9 mouse cellular contexts compared by ENCODE assay signal in genomic region chr14:20844671-20845576, GRCm38 (mm10). TPM values are rescaled to one million over a fixed set of nuclear protein-coding genes. Genes with fewer than 3 reads are reported as not detected.
A peak's percentile ranks its signal among the peaks of the same experiment; 100 is the strongest.
DNase-seq lines count a peak whose midpoint lies in the region; ATAC-seq and TF ChIP-seq lines count a peak whose summit lies in the region.
"Had no signal": no experiment of that assay in that cellular context is flagged by ENCODE, and none has a peak within 500 bp of the region (broad histone marks: within the 10 kb centered on the region; RNA-seq: fewer than 3 reads in every experiment).

No protein-coding gene starts in this region.

- no peak for TF ChIP-seq CTCF in CH12.LX (conservative IDR thresholded peaks at IDR 0.05 in 1 of 2, IDR thresholded peaks at IDR 0.05 in 1 of 2; ENCODE audit: low read depth in 2 of 2, low read length in 2 of 2)

- dilution Hi-C loops in CH12.LX (cut with MboI; ENCODE audit: extremely low pct_ligation_motif_present, extremely low pct_unique_long_range_greater_than_20kb, low sequenced_read_pairs): no loop called here

- no peaks in the 10 kb centered on the region for H3K79me2 ChIP-seq in CH12.LX (replicated peaks; ENCODE audit: control insufficient read depth, extremely low read depth, insufficient read depth, poor library complexity, severe bottlenecking)

- H3K4me1 ChIP-seq in heart, embryonic 10.5 days: peaks cover 6% of the 10 kb centered on the region
- H3K4me1 ChIP-seq in heart, embryonic 11.5 days (ENCODE audit: control insufficient read depth, insufficient read depth, low read length): no peaks in the 10 kb centered on the region
- peaks cover 10 to 69% of the 10 kb centered on the region in 2 experiments; a peak in 3 of 4 replicates for H3K4me1 ChIP-seq in CH12.LX (ENCODE audit: control insufficient read depth in 1 of 2, insufficient read depth in 2 of 2)
- H3K4me1 ChIP-seq in embryonic facial prominence, embryonic 15.5 days: peaks cover 10% of the 10 kb centered on the region; the same call in 1 of the 2 replicates
- peaks cover 8% of the 10 kb centered on the region; the same call in 1 of the 2 replicates for H3K4me1 ChIP-seq in liver, embryonic 15.5 days (replicated peaks)
- no peaks in the 10 kb centered on the region for H3K4me1 ChIP-seq in midbrain, embryonic 13.5 days (replicated peaks)

- ATAC-seq in heart, embryonic 11.5 days (replicated peaks; ENCODE audit: insufficient number of reproducible peaks, low FRiP score, low TSS enrichment): no peak
- ATAC-seq in embryonic facial prominence, embryonic 15.5 days (ENCODE audit: insufficient number of reproducible peaks, low FRiP score, low TSS enrichment, low read depth): no peak
- no peak for ATAC-seq in liver, embryonic 15.5 days (ENCODE audit: insufficient read depth)
- ATAC-seq in midbrain, embryonic 13.5 days: no peak
- ATAC-seq: forebrain, embryonic 14.5 days had no signal

- no peak overlapping the region for H3K4me3 ChIP-seq in heart, embryonic 10.5 days
- H3K4me3 ChIP-seq in heart, embryonic 11.5 days (ENCODE audit: low read depth, low read length): no peak overlapping the region
- peak overlapping the region in 1 of 3 experiments; percentile 44 for H3K4me3 ChIP-seq in CH12.LX (replicated peaks in 1 of 3; ENCODE audit: low read depth in 2 of 3, low read length in 2 of 3, poor library complexity in 1 of 3)
- no peak overlapping the region for H3K4me3 ChIP-seq in embryonic facial prominence, embryonic 15.5 days (replicated peaks)
- H3K4me3 ChIP-seq in liver, embryonic 15.5 days (replicated peaks): no peak overlapping the region
- H3K4me3 ChIP-seq in midbrain, embryonic 13.5 days (replicated peaks): no peak overlapping the region

- TF ChIP-seq POLR2A in CH12.LX (IDR thresholded peaks at IDR 0.05; ENCODE audit: low read depth, low read length): no peak

- in situ Hi-C loops in CH12.LX (cut with MboI; ENCODE audit: low pct_ligation_motif_present, low pct_unique_long_range_greater_than_20kb, low sequenced_read_pairs): no loop called here

- 87% methylated on average over 10 of the region's 10 CpGs for WGBS in heart, embryonic 10.5 days
- 82% methylated on average over 10 of the region's 10 CpGs for WGBS in heart, embryonic 11.5 days (ENCODE audit: insufficient replicate concordance)
- whole genome bisulfite sequencing in embryonic facial prominence, embryonic 15.5 days: 75% methylated on average over 10 of the region's 10 CpGs
- WGBS in liver, embryonic 15.5 days (ENCODE audit: insufficient replicate concordance): 66% methylated on average over 10 of the region's 10 CpGs
- 87% methylated on average over 10 of the region's 10 CpGs for WGBS in midbrain, embryonic 13.5 days

- 0 out of 2 replicates have a peak overlapping the region, but pooled peaks have one; percentile 9 for H3K27ac ChIP-seq in heart, embryonic 10.5 days
- H3K27ac ChIP-seq in heart, embryonic 11.5 days (ENCODE audit: low read depth, low read length): no peak overlapping the region
- H3K27ac ChIP-seq in CH12.LX (ENCODE audit: insufficient read depth, low read depth): peak overlapping the region; percentile 78
- H3K27ac ChIP-seq in embryonic facial prominence, embryonic 15.5 days (replicated peaks): peak overlapping the region; percentile 70
- H3K27ac ChIP-seq in liver, embryonic 15.5 days (replicated peaks): peak overlapping the region; percentile 69
- no peak overlapping the region for H3K27ac ChIP-seq in midbrain, embryonic 13.5 days

- TF ChIP-seq EP300 in CH12.LX (IDR thresholded peaks at IDR 0.05; ENCODE audit: low read length): peak; percentile 69

- no peaks in the 10 kb centered on the region for H3K27me3 ChIP-seq in heart, embryonic 10.5 days (ENCODE audit: insufficient read depth, poor library complexity, severe bottlenecking)
- H3K27me3 ChIP-seq in heart, embryonic 11.5 days (ENCODE audit: control insufficient read depth, insufficient read depth, low read length): no peaks in the 10 kb centered on the region
- no peaks in the 10 kb centered on the region for H3K27me3 ChIP-seq in CH12.LX (replicated peaks)
- no peaks in the 10 kb centered on the region for H3K27me3 ChIP-seq in embryonic facial prominence, embryonic 15.5 days
- H3K27me3 ChIP-seq in liver, embryonic 15.5 days: peaks cover 10% of the 10 kb centered on the region; the same call in 1 of the 2 replicates
- no peaks in the 10 kb centered on the region for H3K27me3 ChIP-seq in midbrain, embryonic 13.5 days

- no peaks in the 10 kb centered on the region for H3K9me3 ChIP-seq in heart, embryonic 10.5 days
- no peaks in the 10 kb centered on the region for H3K9me3 ChIP-seq in heart, embryonic 11.5 days (replicated peaks; ENCODE audit: control insufficient read depth, low read length)
- no peaks in the 10 kb centered on the region for H3K9me3 ChIP-seq in CH12.LX (replicated peaks; ENCODE audit: low read length)
- H3K9me3 ChIP-seq in embryonic facial prominence, embryonic 15.5 days (replicated peaks): no peaks in the 10 kb centered on the region
- H3K9me3 ChIP-seq in liver, embryonic 15.5 days (replicated peaks): no peaks in the 10 kb centered on the region
- no peaks in the 10 kb centered on the region for H3K9me3 ChIP-seq in midbrain, embryonic 13.5 days

- peak; percentile 43 for DNase-seq in heart, embryonic 10.5 days (ENCODE audit: low spot score)
- peak; percentile 87 for DNase-seq in CH12.LX (ENCODE audit: extremely low read depth)
- DNase-seq in T-cell, adult 2 months (ENCODE audit: low spot score): no peak
- no peak for DNase-seq in layer of hippocampus, adult 18-20 months (ENCODE audit: low spot score in 2 of 2)

- no peak overlapping the region for H3K9ac ChIP-seq in heart, embryonic 11.5 days (ENCODE audit: low read depth, low read length)
- peak overlapping the region; percentile 58 for H3K9ac ChIP-seq in CH12.LX (ENCODE audit: insufficient read depth, low read depth)
- H3K9ac ChIP-seq in embryonic facial prominence, embryonic 15.5 days: no peak overlapping the region
- no peak overlapping the region for H3K9ac ChIP-seq in liver, embryonic 15.5 days
- no peak overlapping the region for H3K9ac ChIP-seq in midbrain, embryonic 13.5 days (replicated peaks)

- no peak for TF ChIP-seq RAD21 in CH12.LX (IDR thresholded peaks at IDR 0.05; ENCODE audit: low read depth, low read length)

- no peak overlapping the region for H3K4me2 ChIP-seq in heart, embryonic 11.5 days
- peak overlapping the region; percentile 73 for H3K4me2 ChIP-seq in CH12.LX (ENCODE audit: insufficient read depth, low read depth, poor library complexity, severe bottlenecking)
- H3K4me2 ChIP-seq in embryonic facial prominence, embryonic 15.5 days (replicated peaks): no peak overlapping the region
- no peak overlapping the region for H3K4me2 ChIP-seq in liver, embryonic 15.5 days
- no peak overlapping the region for H3K4me2 ChIP-seq in midbrain, embryonic 13.5 days (replicated peaks)

- H3K36me3 ChIP-seq in heart, embryonic 10.5 days: no peaks in the 10 kb centered on the region
- H3K36me3 ChIP-seq in heart, embryonic 11.5 days (ENCODE audit: control insufficient read depth, insufficient read depth, low read length): no peaks in the 10 kb centered on the region
- no peaks in the 10 kb centered on the region for H3K36me3 ChIP-seq in CH12.LX (replicated peaks in 1 of 2; ENCODE audit: control insufficient read depth in 1 of 2, insufficient read depth in 1 of 2, low read length in 1 of 2)
- H3K36me3 ChIP-seq in embryonic facial prominence, embryonic 15.5 days: no peaks in the 10 kb centered on the region
- H3K36me3 ChIP-seq in liver, embryonic 15.5 days (replicated peaks): no peaks in the 10 kb centered on the region
- no peaks in the 10 kb centered on the region for H3K36me3 ChIP-seq in midbrain, embryonic 13.5 days

TF ChIP-seq in CH12.LX, 34 proteins besides CTCF, POLR2A, EP300 and RAD21 (continues in another document):
- peak; percentile 69; the same call in 1 of the 2 replicates for TF ChIP-seq MAX (IDR thresholded peaks at IDR 0.05; ENCODE audit: low read length)
- TF ChIP-seq ZC3H11A (IDR thresholded peaks at IDR 0.05; ENCODE audit: low read depth, low read length): no peak
- 0 out of 2 replicates have a peak, but pooled peaks have one; percentile 4 for TF ChIP-seq NELFE (IDR thresholded peaks at IDR 0.05; ENCODE audit: low read depth, low read length)
- TF ChIP-seq IRF4 (IDR thresholded peaks at IDR 0.05; ENCODE audit: low read depth, low read length): peak; percentile 23; the same call in 1 of the 2 replicates
- no peak; the same call in 1 of the 2 replicates for TF ChIP-seq MYC (IDR thresholded peaks at IDR 0.05; ENCODE audit: low read depth, low read length)
- peak; percentile 57; the same call in 1 of the 2 replicates for TF ChIP-seq TCF12 (IDR thresholded peaks at IDR 0.05; ENCODE audit: low read depth, low read length)
- TF ChIP-seq MEF2A (IDR thresholded peaks at IDR 0.05; ENCODE audit: borderline replicate concordance, low read depth, low read length): no peak
- TF ChIP-seq UBTF (IDR thresholded peaks at IDR 0.05; ENCODE audit: low read depth, low read length): no peak
- TF ChIP-seq MAZ (IDR thresholded peaks at IDR 0.05; ENCODE audit: low read depth, low read length): 0 out of 2 replicates have a peak, but pooled peaks have one; percentile 61
- no peak for TF ChIP-seq JUND (conservative IDR thresholded peaks at IDR 0.05; ENCODE audit: low read depth, low read length)

RNA-seq across cellular contexts. Expression of gene Plau, which starts 8.5 kb away (rescaled TPM):
- polyA plus RNA-seq in heart, embryonic 10.5 days (2016; fragmentation: Nextera tagmentation; extraction: Ambion mirVana): 0.23 and 0.30 TPM in 2 replicates
- polyA plus RNA-seq in heart, embryonic 11.5 days (2014; fragmentation: Nextera tagmentation; extraction: Ambion mirVana): 0.37 and 0.66 TPM in 2 replicates
- total RNA-seq in CH12.LX (2012; rRNA removed): 2.4 and 3.2 TPM in 2 replicates
- 1.4 and 1.8 TPM in 2 replicates for total RNA-seq in CH12.LX (2014; rRNA removed)
- 2.8 TPM in 2 replicates for polyA plus RNA-seq in CH12.LX (2012; ENCODE audit: insufficient read length, low read depth)
- 4.5 TPM in 2 replicates for polyA plus RNA-seq in embryonic facial prominence, embryonic 15.5 days (2015; fragmentation: Nextera tagmentation; extraction: Ambion mirVana)
- polyA plus RNA-seq in liver, embryonic 15.5 days (2015; fragmentation: Nextera tagmentation; extraction: Ambion mirVana): 0.54 and 0.76 TPM in 2 replicates
- total RNA-seq in layer of hippocampus, adult 18-20 months (2021): 1 to 10 TPM; 3.3 to 4.5 TPM
- 0.19 and 0.34 TPM in 2 replicates for polyA plus RNA-seq in midbrain, embryonic 13.5 days (2015; fragmentation: Nextera tagmentation; extraction: Ambion mirVana)

RNA-seq across cellular contexts. Expression of gene Camk2g, which starts 51.0 kb away (rescaled TPM):
- 60.6 and 65.3 TPM in 2 replicates for polyA plus RNA-seq in heart, embryonic 10.5 days (2016; fragmentation: Nextera tagmentation; extraction: Ambion mirVana)
- 61.8 and 65.6 TPM in 2 replicates for polyA plus RNA-seq in heart, embryonic 11.5 days (2014; fragmentation: Nextera tagmentation; extraction: Ambion mirVana)
- total RNA-seq in CH12.LX (2012; rRNA removed) (18.5 and 19.8 TPM in 2 replicates), CH12.LX (2014; rRNA removed) (15.7 and 17.1 TPM in 2 replicates)
- 33.1 and 34.7 TPM in 2 replicates for polyA plus RNA-seq in CH12.LX (2012; ENCODE audit: insufficient read length, low read depth)
- polyA plus RNA-seq in embryonic facial prominence, embryonic 15.5 days (2015; fragmentation: Nextera tagmentation; extraction: Ambion mirVana): 54.3 and 56.3 TPM in 2 replicates
- polyA plus RNA-seq in liver, embryonic 15.5 days (2015; fragmentation: Nextera tagmentation; extraction: Ambion mirVana): 5.6 and 5.7 TPM in 2 replicates
- total RNA-seq in layer of hippocampus, adult 18-20 months (2021): 100 to 1,000 TPM; 225 to 233 TPM
- polyA plus RNA-seq in midbrain, embryonic 13.5 days (2015; fragmentation: Nextera tagmentation; extraction: Ambion mirVana): 84.2 and 86.8 TPM in 2 replicates

Comparison
In these comparisons a context has a peak if more than half of its experiments do, and no peak if none do; other contexts are left out.
1. H3K27ac ChIP-seq: peak in heart, embryonic 10.5 days (single experiment), CH12.LX (single experiment), embryonic facial prominence, embryonic 15.5 days (single experiment) and liver, embryonic 15.5 days (single experiment); none in heart, embryonic 11.5 days (single experiment) and midbrain, embryonic 13.5 days (single experiment).
2. DNase-seq: peak in heart, embryonic 10.5 days (single experiment) and CH12.LX (single experiment); none in T-cell, adult 2 months (single experiment) and layer of hippocampus, adult 18-20 months (0 of 2).